Mouse (Mus musculus) heart, embryonic 11.5 days (tissue): ENCODE measurements around the gene 1700001L19Rik. TPM values are rescaled to one million over a fixed set of nuclear protein-coding genes. Genes with fewer than 3 reads are reported as not detected.

Experiments
- ATAC-seq: fragments of 200-750 bp; cut with Nextera tagmentation; replicated peaks from 2 replicates; pipeline ENCODE4 v1.8.0; 2017; ENCODE audit warnings: moderate library complexity; ENCODE audit not compliant: insufficient number of reproducible peaks, low FRiP score, low TSS enrichment
- H3K27ac ChIP-seq: fragments of 300-500 bp; sonication (generic); 2 replicates; pipeline ENCODE4 v1.5.1; 2014; ENCODE audit warnings: mild to moderate bottlenecking, low read depth, low read length
- H3K27me3 ChIP-seq: fragments of 300-500 bp; sonication (generic); 2 replicates; pipeline ENCODE4 v1.6.1; 2014; ENCODE audit warnings: mild to moderate bottlenecking, low read length, mixed read lengths; ENCODE audit not compliant: control insufficient read depth, insufficient read depth
- H3K36me3 ChIP-seq: fragments of 300-500 bp; sonication (generic); 2 replicates; pipeline ENCODE4 v1.6.1; 2014; ENCODE audit warnings: mild to moderate bottlenecking, low read length, moderate library complexity, mixed read lengths; ENCODE audit not compliant: control insufficient read depth, insufficient read depth
- H3K4me1 ChIP-seq: fragments of 300-500 bp; sonication (generic); 2 replicates; pipeline ENCODE4 v1.6.1; 2014; ENCODE audit warnings: low read length; ENCODE audit not compliant: control insufficient read depth, insufficient read depth
- H3K4me2 ChIP-seq: fragments of 300-500 bp; sonication (generic); 2 replicates; pipeline ENCODE4 v1.6.1; 2014; ENCODE audit warnings: mild to moderate bottlenecking, moderate library complexity
- H3K4me3 ChIP-seq: fragments of 300-500 bp; sonication (generic); 2 replicates; pipeline ENCODE4 v1.5.1; 2014; ENCODE audit warnings: low read depth, low read length
- H3K9ac ChIP-seq: fragments of 300-500 bp; sonication (generic); 2 replicates; pipeline ENCODE4 v1.6.1; 2014; ENCODE audit warnings: mild to moderate bottlenecking, low read depth, low read length, moderate library complexity
- H3K9me3 ChIP-seq: fragments of 300-500 bp; sonication (generic); replicated peaks from 2 replicates; pipeline ENCODE4 v1.6.1; 2016; ENCODE audit warnings: low read length; ENCODE audit not compliant: control insufficient read depth
- WGBS: fragments of 180-500 bp; shearing (Covaris S2); extraction: QIAGEN DNeasy Blood & Tissue Kit; methylation state at CpG from one replicate; pipeline ENCODE4 v1.1.7; 2014; ENCODE audit not compliant: insufficient replicate concordance; 5-methylcytosine and 5-hydroxymethylcytosine counted together
- polyA plus RNA-seq: library from polyadenylated mRNA; unstranded; fragments of >200 nt; fragmentation: Nextera tagmentation; extraction: Ambion mirVana; gene quantifications from 2 replicates; pipeline ENCODE4 v1.2.1, GENCODE M21; 2014

Gene 1700001L19Rik
- polyA plus RNA-seq, 1 experiment from 2014 or later = 0.39 TPM

DNA sequence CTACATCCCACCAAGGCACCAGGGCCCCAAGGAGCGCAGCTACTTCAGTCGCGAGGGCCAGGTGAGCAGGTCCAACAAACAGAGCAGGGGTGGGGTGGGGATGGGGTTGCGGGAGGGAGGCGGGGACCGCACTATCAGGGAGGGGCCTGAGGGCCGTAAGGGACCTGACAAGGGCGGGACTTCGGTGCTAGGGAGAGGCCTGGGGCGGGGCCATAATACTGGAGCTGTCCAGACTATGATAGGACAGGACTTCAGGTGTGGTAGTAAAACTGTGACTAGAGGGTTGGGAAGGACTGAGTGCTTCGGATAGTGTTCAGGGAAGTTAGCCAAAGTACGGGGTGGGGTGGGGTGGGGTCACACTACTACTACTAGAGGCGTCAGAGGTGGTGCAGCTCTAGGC lies 446 bp downstream of the 1700001L19Rik start:
- Histone ChIP-seq H3K4me2 (peak overlapping the region; percentile 47), H3K4me3 (0 out of 2 replicates have a peak overlapping the region, but pooled peaks have one; percentile 10)
- WGBS = 12% methylated on average over 13 of the region's 13 CpGs

DNA sequence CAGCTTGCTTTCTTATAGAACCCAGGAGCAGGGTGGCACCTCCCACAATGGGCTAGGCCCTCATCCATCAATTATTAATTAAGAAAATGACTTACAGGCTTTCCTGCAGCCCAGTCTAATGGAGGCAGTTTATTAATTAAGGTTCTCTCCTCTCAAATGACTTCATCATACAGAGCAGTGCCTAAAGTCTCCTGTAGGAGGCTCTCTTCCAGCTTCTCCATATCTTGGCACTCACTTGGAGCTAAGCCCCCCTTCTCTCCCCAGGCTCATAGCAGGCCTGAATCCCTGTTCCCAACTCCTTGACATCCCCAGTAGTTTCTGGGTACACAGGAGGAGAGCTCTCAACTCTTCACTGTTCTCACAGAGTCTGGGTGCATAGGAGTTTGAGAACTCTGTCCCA lies 1.7 kb downstream of the 1700001L19Rik start:
- Histone ChIP-seq H3K36me3 (no peaks in the 10 kb centered on the region), H3K4me2 (no peak overlapping the region), H3K27ac (no peak overlapping the region), H3K4me1 (0 out of 2 replicates have a peak, but pooled peaks cover 4% of the 10 kb centered on the region), H3K27me3 (peaks cover 6% of the 10 kb centered on the region; the same call in 1 of the 2 replicates), H3K9ac (no peak overlapping the region), H3K9me3 (no peaks in the 10 kb centered on the region), H3K4me3 (no peak overlapping the region)
- no peak for ATAC-seq

More for the DNA sequence above, 446 bp downstream of the 1700001L19Rik start:
- no peak overlapping the region for H3K27ac ChIP-seq
- no peak overlapping the region for H3K9ac ChIP-seq
- H3K36me3 ChIP-seq = peaks cover 3% of the 10 kb centered on the region
- ATAC-seq = peak; percentile 33; the same call in 1 of the 2 replicates
- peaks cover 6% of the 10 kb centered on the region; the same call in 1 of the 2 replicates for H3K27me3 ChIP-seq
- no peaks in the 10 kb centered on the region for H3K9me3 ChIP-seq
- 0 out of 2 replicates have a peak, but pooled peaks cover 4% of the 10 kb centered on the region for H3K4me1 ChIP-seq

DNA sequence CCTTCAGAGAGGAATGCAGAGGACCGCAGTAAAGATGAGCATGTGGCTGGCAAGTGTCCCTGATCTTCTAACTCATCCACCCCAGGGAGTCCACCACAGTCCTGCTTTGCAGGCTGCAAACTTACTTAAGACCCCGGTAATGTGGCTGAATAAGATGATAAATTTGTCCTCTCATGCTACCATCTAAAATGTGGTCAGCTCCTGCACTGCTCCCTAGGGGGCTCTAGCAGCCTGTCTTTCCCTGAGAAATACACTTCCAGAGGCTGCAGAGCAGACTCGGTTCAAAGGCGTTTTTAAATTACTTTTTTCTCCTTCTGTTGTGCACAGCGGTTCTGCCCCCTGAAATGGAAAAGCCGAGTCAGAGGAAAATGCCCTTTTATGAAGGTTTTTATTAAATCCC lies 4.0 kb downstream of the 1700001L19Rik start:
- peaks cover 6% of the 10 kb centered on the region; the same call in 1 of the 2 replicates for H3K27me3 ChIP-seq
- no peak overlapping the region for H3K4me2 ChIP-seq
- no peak overlapping the region for H3K9ac ChIP-seq
- WGBS = 35% methylated on average over 6 of the region's 6 CpGs
- H3K4me3 ChIP-seq = no peak overlapping the region
- H3K36me3 ChIP-seq = no peaks in the 10 kb centered on the region
- H3K4me1 ChIP-seq = 0 out of 2 replicates have a peak, but pooled peaks cover 4% of the 10 kb centered on the region
- no peak for ATAC-seq
- H3K9me3 ChIP-seq = no peaks in the 10 kb centered on the region
- H3K27ac ChIP-seq = no peak overlapping the region

DNA sequence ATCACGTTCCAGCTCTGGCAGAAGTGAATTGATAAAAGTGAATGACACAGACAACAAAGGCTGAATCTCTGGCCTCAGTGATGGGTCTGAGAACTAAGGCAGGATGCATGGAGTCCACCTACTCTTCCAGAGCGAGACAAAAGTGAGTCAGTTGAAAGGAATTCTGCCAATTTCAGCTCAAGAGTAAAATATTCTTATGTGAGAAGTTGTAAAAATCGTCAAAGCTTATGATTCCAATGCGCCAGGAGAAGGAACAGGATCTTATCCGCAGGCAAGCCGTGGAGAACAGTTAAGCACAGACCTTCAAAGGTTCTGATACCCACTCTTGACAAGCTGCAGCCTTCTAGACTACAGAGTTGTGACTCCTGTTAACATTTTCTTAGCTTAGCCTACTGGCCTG lies 5.9 kb downstream of the 1700001L19Rik start:
- Histone ChIP-seq H3K9me3 (no peaks in the 10 kb centered on the region), H3K36me3 (no peaks in the 10 kb centered on the region), H3K4me3 (no peak overlapping the region), H3K4me2 (no peak overlapping the region), H3K27me3 (no peaks in the 10 kb centered on the region), H3K27ac (no peak overlapping the region), H3K4me1 (0 out of 2 replicates have a peak, but pooled peaks cover 4% of the 10 kb centered on the region), H3K9ac (no peak overlapping the region)
- no peak for ATAC-seq
- 66% methylated on average over 6 of the region's 6 CpGs for WGBS

DNA sequence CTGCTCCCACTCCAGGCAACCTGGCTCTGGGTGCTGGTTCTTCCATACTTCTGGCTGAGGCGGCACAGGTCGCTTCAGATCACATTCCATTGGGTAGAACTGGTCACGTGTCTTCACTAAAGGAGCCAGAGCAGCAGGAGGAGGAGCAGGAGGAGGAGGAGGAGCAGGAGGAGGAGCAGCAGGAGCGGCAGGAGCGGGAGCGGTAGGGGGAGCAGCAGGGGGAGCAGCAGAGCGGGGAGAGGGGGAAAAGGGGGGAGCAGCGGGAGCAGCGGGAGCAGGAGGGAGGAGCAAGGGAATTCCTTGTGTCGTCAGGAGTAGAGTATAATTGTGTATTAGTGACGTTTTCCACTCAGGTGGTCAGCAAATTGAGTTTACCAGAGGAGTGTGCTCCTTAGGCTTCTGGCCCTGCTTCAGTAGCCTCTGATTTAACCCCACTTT lies 8.5 kb downstream of the 1700001L19Rik start:
- Histone ChIP-seq H3K9me3 (no peaks in the 10 kb centered on the region), H3K27me3 (no peaks in the 10 kb centered on the region), H3K4me1 (0 out of 2 replicates have a peak, but pooled peaks cover 4% of the 10 kb centered on the region), H3K9ac (0 out of 2 replicates have a peak overlapping the region, but pooled peaks have one; percentile 4), H3K36me3 (no peaks in the 10 kb centered on the region), H3K4me2 (peak overlapping the region; percentile 52), H3K27ac (no peak overlapping the region), H3K4me3 (peak overlapping the region; percentile 20)
- 3% methylated on average over 9 of the region's 11 CpGs for WGBS
- ATAC-seq = peak; percentile 68; the same call in 1 of the 2 replicates

DNA sequence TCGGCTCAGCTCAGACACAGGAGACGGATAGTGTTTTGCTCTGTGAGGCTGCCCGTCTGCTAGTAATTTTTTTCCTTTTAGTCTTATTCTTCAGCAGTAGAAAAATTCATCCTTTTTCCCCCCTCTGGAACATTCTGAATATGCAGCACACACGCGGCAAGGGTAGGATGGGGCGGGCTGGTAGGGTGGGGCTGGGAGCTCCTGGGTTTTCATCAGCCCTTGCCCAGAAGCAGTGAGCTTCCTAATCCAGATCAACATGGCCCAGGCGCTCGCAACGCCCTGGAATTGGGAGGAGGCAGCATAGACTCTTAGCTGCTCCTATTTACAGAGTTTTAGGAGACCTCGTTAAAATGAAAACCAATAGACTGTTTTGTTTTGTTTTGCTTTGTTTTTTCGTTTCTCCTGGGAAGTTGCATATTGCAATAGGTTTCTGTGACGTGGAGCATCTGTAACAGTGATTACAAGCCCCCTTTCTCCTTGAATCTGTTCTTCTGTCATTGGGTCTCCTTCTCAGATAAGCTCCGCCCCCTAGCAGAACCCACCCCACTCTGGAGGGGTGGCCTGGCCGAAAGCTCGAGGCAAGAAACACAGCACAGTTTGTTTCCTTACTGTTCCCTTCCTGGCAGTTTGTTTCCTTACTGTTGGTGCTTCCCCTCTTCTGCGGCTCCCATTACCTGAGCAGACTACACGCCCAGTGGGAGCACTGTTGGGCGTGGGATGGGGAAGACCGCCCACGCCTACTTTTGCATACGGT lies 10.6 kb downstream of the 1700001L19Rik start:
- WGBS = 44% methylated on average over 21 of the region's 21 CpGs
- Histone ChIP-seq H3K9ac (no peak overlapping the region), H3K4me1 (no peaks in the 10 kb centered on the region), H3K27me3 (no peaks in the 10 kb centered on the region), H3K4me2 (peak overlapping the region; percentile 47), H3K27ac (no peak overlapping the region), H3K36me3 (no peaks in the 10 kb centered on the region), H3K4me3 (peak overlapping the region; percentile 14; the same call in 1 of the 2 replicates), H3K9me3 (no peaks in the 10 kb centered on the region)
- 0 out of 2 replicates have a peak, but pooled peaks have one; percentile 12 for ATAC-seq

DNA sequence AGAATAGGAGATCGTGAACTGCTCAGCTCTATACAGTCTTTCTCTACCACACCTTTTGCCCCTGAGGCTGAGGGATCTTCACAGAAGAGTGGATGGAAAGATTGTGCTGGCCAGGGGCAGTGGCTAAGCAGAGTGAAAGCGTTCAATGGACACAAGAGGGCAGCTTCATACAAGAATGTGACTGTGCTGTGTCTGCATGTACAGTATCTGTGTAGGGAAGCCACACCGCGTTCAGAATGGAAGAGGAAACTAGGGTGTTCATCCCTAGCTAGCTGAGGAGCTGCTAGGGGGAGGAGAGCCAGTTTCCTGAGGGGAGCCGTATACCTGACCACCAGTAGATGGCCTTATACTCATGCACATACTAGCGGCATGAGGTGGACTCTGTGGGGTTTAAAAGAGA lies 25.6 kb downstream of the 1700001L19Rik start:
- Histone ChIP-seq H3K4me3 (no peak overlapping the region), H3K27ac (no peak overlapping the region), H3K9me3 (no peaks in the 10 kb centered on the region), H3K9ac (no peak overlapping the region), H3K27me3 (no peaks in the 10 kb centered on the region), H3K4me1 (no peaks in the 10 kb centered on the region), H3K4me2 (no peak overlapping the region), H3K36me3 (no peaks in the 10 kb centered on the region)
- no peak for ATAC-seq
- WGBS = 57% methylated on average over 6 of the region's 6 CpGs

DNA sequence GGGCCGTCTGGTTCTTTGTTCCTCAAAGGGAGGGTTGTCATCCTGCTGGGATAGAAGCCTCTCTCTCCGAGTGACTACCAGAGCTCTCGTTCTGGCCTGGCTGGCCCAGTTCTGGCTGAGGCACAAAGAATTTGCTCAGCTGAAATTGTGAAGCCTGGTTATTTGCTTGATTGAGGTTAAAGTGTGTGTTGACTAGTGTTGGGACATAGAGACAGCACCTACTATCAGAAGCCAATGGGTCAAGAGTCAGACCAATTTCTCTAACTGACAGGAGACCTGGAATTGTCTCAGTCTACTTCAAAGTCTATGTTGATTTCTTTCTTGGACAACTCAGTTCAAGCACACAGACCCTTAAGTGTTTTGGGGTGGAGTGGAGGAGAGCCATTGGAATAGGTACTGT lies 29.8 kb downstream of the 1700001L19Rik start:
- Histone ChIP-seq H3K4me3 (no peak overlapping the region), H3K4me2 (no peak overlapping the region), H3K27ac (no peak overlapping the region), H3K9ac (no peak overlapping the region), H3K4me1 (no peaks in the 10 kb centered on the region), H3K36me3 (no peaks in the 10 kb centered on the region), H3K27me3 (no peaks in the 10 kb centered on the region), H3K9me3 (no peaks in the 10 kb centered on the region)
- 64% methylated on average over 3 of the region's 3 CpGs for WGBS
- no peak for ATAC-seq
